Comparison of ENCODE assay signal across 8 mouse cellular contexts in the genomic region with DNA sequence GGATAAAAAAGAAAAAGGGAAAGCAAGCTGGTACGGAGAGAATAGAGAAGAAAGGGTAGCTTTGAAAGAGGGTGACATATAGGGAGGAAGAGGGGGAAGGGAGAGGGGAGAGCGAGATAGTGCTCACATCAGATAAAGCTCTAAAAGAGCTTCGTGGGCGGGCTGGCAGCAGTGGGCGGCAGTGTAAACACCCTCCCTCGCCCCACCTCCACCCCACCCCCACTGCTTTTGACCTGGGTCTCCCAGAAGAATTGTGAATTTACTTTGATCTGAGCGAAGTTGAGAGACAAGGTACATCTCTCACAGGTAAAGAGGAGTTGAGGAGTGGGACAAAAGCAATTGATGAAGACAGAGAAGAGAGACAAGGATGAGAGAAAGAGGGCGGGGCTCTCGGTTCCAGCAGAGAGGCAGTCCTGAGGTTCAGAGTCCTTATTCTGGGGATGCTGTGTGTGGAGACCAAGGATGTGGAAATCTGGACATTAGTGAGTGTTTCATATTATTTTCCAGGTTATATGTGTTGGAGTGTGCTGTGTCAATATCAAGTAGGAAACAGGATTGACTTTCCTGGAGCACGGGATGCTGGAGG. TPM values are rescaled to one million over a fixed set of nuclear protein-coding genes. Genes with fewer than 3 reads are reported as not detected.
A peak's percentile ranks its signal among the peaks of the same experiment; 100 is the strongest.
DNase-seq lines count a peak whose midpoint lies in the region; ATAC-seq lines count a peak whose summit lies in the region.

Gene Aim2 (plus strand): TSS at position 508 of the 586 bp plus-strand sequence.

- no peaks in the 10 kb centered on the region for H3K9me3 ChIP-seq in heart, embryonic 10.5 days
- no peaks in the 10 kb centered on the region for H3K9me3 ChIP-seq in midbrain, embryonic 14.5 days (ENCODE audit: control insufficient read depth, low read length)

- H3K27ac ChIP-seq in heart, embryonic 10.5 days: peak within 1 kb of the TSS; percentile 50
- no peak within 1 kb of the TSS for H3K27ac ChIP-seq in midbrain, embryonic 14.5 days (replicated peaks; ENCODE audit: low read depth, low read length)

- no peaks in the 10 kb centered on the region for H3K36me3 ChIP-seq in heart, embryonic 10.5 days
- peaks cover 19% of the 10 kb centered on the region for H3K36me3 ChIP-seq in midbrain, embryonic 14.5 days (ENCODE audit: control insufficient read depth, insufficient read depth, low read length)

- no peak for DNase-seq in heart, embryonic 10.5 days (ENCODE audit: low spot score)
- DNase-seq in heart, adult 8-10 months (ENCODE audit: low spot score): no peak
- DNase-seq in midbrain, embryonic 14.5 days: no peak
- DNase-seq in adrenal gland, postnatal 25 days: no peak
- DNase-seq in ovary, postnatal 36 days (ENCODE audit: low spot score): no peak
- no peak for DNase-seq in urinary bladder, adult 18-20 months (ENCODE audit: low spot score in 2 of 2)

- no peak for ATAC-seq in common myeloid progenitor, adult 5-6 weeks (replicated peaks; ENCODE audit: low read depth, poor library complexity, severe bottlenecking)
- ATAC-seq in inflammation-experienced regulatory T-cells, adult 6 months: no peak
- peak; percentile 46; the same call in 1 of the 2 replicates for ATAC-seq in midbrain, embryonic 14.5 days (ENCODE audit: low FRiP score, low TSS enrichment)

- H3K9ac ChIP-seq in midbrain, embryonic 14.5 days (replicated peaks; ENCODE audit: low read length): peak within 1 kb of the TSS; percentile 23; the same call in 1 of the 2 replicates

- H3K4me2 ChIP-seq in midbrain, embryonic 14.5 days (ENCODE audit: low read length): peak within 1 kb of the TSS; percentile 46

- WGBS in heart, embryonic 10.5 days: 12% methylated on average over 10 of the region's 10 CpGs
- 7% methylated on average over 10 of the region's 10 CpGs for WGBS in midbrain, embryonic 14.5 days

- H3K4me1 ChIP-seq in heart, embryonic 10.5 days: peaks cover 29% of the 10 kb centered on the region
- peaks cover 15% of the 10 kb centered on the region for H3K4me1 ChIP-seq in midbrain, embryonic 14.5 days (ENCODE audit: control insufficient read depth, insufficient read depth, low read length)

- peak within 1 kb of the TSS; percentile 56 for H3K4me3 ChIP-seq in heart, embryonic 10.5 days
- peak within 1 kb of the TSS; percentile 17 for H3K4me3 ChIP-seq in midbrain, embryonic 14.5 days (replicated peaks; ENCODE audit: low read depth, low read length)

- H3K27me3 ChIP-seq in heart, embryonic 10.5 days (ENCODE audit: insufficient read depth, poor library complexity, severe bottlenecking): no peaks in the 10 kb centered on the region
- no peaks in the 10 kb centered on the region for H3K27me3 ChIP-seq in midbrain, embryonic 14.5 days (ENCODE audit: control insufficient read depth, insufficient read depth, low read length)

RNA-seq across cellular contexts. Expression of gene Aim2, which starts in this region (rescaled TPM):
- 1.3 and 1.5 TPM in 2 replicates for polyA plus RNA-seq in heart, embryonic 10.5 days (2016; fragmentation: Nextera tagmentation; extraction: Ambion mirVana)
- total RNA-seq in heart, adult 8-10 months (2022): 1 to 10 TPM in 3 of 4 experiments, under 1 TPM in 1; 0.65 to 3.1 (median 1.4) TPM
- 58.6 and 72.0 TPM in 2 replicates for total RNA-seq in common myeloid progenitor, adult 5-6 weeks (2017)
- polyA plus RNA-seq in inflammation-experienced regulatory T-cells, adult 6 months (2017; shearing (Covaris generic)): 10 to 100 TPM; 49.6 to 69.8 (median 61.1) TPM
- polyA plus RNA-seq in midbrain, embryonic 14.5 days (2014; fragmentation: Nextera tagmentation; extraction: Ambion mirVana): 0.84 and 2.4 TPM in 2 replicates
- total RNA-seq in adrenal gland, postnatal 25 days (2021): 0.97 TPM in 1 of 2 replicates, not detected in the other

Comparison
In these comparisons a context has a peak if more than half of its experiments do, and no peak if none do; other contexts are left out.
1. RNA of gene Aim2 (total RNA-seq): 58.6 to 72.0 TPM in common myeloid progenitor, adult 5-6 weeks; 0.65 to 3.1 TPM in heart, adult 8-10 months and 0.97 TPM in adrenal gland, postnatal 25 days; every median in the first group is over 10 times any median in the second.
2. RNA of gene Aim2 (polyA plus RNA-seq): 49.6 to 69.8 TPM in inflammation-experienced regulatory T-cells, adult 6 months; 0.84 to 2.4 TPM in midbrain, embryonic 14.5 days and 1.3 to 1.5 TPM in heart, embryonic 10.5 days; every median in the first group is over 10 times any median in the second.